Mouse (Mus musculus) inflammation-experienced regulatory T-cells, adult 6 months (primary cell): Measurements from ENCODE around the gene Aifm1. TPM values are rescaled to one million over a fixed set of nuclear protein-coding genes. Genes with fewer than 3 reads are reported as not detected.

Experiments
- ATAC-seq: one replicate; pipeline ENCODE4 v1.8.0; 2017
- polyA plus RNA-seq, 3 experiments: library from polyadenylated mRNA; unstranded; fragments of 100-300 nt; shearing (Covaris generic); gene quantifications; one replicate each; pipeline ENCODE4 v1.2.1; 2017

Gene Aifm1
- 10 to 100 TPM; 28.1 to 40.4 (median 33.4) TPM for polyA plus RNA-seq

- ATAC-seq, result peak; percentile 93
These were observed at the start of gene Aifm1 for GRCm38 (mm10) chrX:48513166-48513807. Gene Aifm1 (minus strand): TSS chrX:48513563.

- peak; percentile 52 for ATAC-seq
These were observed 18.8 kb upstream of the Aifm1 start for GRCm38 (mm10) chrX:48532175-48532574.

GRCm38 (mm10) chrX:48526435-48526834 is 13.1 kb upstream of the Aifm1 start:
- no peak for ATAC-seq

DNA sequence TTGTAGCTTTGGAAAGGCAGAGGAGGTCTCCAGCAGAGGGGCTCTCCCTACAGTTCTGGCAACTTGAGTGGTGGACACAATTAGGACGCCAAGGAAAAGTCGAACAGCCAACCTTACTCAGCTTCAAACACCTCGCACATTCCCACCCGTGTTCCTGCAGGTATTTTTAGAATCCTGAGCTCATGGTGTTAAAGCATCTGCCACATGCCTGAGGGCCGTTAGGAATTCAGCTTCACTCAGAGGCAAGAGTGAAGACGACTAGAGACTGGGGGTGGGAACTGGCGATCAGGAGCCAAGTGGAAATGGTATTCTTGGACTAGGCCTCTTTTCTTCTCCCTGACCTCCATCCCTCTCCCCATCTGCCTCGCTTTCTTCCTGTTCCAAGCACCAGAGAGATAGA is 12.5 kb upstream of the Aifm1 start:
- no peak for ATAC-seq

DNA sequence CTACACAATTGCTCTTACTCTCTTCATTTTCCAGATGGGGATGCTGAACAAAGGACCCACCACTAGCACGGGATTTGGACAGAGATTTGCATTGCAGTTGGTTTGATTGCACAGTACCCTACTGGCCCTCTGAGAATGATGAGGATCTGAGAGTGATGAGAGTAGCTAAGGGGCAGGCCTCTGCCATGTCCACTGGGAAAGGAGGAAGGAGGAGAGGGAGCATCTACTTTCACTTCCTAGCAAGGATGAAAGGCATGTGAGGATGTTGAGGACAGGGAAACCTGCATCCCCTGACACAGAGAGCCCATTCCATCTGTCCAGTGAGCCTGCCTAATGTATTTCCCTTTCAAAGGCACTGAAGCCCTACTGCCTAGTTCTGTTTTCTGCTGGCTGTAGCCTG is 12.0 kb upstream of the Aifm1 start:
- no peak for ATAC-seq

GRCm38 (mm10) chrX:48523512-48523911 is 10.1 kb upstream of the Aifm1 start:
- ATAC-seq, result no peak

- no peak for ATAC-seq
These were observed 8.3 kb upstream of the Aifm1 start for GRCm38 (mm10) chrX:48521651-48522050.

DNA sequence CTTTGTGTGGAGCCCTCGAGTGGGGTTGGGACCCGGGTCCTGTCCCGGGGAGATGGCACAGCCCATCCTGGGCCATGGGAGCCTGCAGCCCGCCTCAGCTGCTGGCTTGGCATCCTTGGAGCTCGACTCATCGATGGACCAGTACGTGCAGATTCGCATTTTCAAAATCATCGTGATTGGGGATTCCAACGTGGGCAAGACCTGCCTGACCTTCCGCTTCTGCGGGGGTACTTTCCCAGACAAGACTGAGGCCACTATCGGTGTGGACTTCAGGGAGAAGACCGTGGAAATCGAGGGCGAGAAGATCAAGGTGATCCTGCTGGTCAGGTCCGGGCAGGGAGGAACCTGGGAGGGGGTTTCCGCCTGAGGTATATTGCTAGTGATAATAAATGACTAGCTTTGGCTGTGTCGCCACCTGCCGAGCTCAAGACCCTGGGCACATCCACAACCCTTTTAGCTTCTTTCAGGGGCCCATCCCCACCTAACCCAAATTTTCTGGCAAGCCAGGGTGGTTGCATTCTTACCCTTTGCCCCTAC is 6.3 kb upstream of the Aifm1 start:
- no peak for ATAC-seq

DNA sequence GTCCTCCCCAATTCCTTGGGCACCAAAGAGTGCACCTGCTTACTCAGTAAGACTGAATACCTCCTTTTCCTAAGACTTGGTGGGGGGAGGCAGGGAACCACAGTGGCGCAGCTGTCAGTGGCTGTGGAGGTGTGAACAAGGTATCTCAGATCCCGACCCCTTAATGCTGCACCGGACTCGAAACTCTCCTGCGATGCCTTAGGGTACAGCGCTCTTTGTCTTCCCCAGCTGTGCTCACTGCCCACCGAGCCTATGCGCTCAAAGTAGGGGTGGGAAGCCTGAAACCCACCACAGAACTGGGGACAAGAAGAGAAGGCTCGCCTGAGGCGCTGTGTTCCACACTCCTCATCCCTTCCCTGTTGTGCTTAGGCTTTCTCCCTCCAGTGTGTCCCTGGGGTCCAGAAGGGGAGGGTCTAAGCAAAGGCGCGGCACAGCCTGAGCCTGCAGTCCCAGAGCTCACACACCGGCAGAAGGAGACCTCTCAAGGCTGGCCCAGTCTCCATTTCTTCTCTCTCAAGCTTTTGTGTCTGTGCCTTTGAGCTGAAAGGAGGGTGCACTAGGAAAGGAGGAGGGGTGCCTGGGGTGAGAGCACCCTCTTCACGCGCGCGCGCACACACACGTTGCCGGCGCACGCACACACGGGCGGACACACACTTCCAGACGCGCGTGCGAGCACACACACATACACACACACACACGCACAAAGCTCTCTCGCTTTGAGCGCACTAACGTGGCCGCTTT is 5.6 kb upstream of the Aifm1 start, which contains the start of gene Rab33a:
Rab33a (plus strand) TSS at position 478 of the 741 bp plus-strand sequence.
- ATAC-seq, result no peak

GRCm38 (mm10) chrX:48518211-48518807 is 4.9 kb upstream of the Aifm1 start:
- ATAC-seq, result no peak

DNA sequence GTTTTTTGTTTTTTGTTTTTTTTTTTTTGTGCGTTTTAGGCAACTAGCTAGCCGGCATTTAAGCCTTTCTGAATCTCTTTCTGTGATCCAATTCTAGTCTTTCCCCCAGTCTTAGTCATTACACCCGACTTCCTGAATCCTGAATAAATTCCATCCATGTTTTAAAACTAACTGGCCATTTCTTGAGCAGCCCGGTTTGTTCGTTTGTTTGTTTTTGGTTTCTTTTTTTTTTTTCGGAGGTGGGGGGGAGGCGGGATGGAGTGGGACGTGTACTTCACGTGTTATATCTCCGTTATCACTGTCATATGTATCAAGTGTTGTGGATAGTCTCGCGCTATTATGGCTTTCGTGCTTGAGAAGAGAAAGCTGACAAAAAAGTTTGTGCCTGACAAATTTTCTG is 461 bp upstream of the Aifm1 start:
- ATAC-seq, result peak; percentile 21

DNA sequence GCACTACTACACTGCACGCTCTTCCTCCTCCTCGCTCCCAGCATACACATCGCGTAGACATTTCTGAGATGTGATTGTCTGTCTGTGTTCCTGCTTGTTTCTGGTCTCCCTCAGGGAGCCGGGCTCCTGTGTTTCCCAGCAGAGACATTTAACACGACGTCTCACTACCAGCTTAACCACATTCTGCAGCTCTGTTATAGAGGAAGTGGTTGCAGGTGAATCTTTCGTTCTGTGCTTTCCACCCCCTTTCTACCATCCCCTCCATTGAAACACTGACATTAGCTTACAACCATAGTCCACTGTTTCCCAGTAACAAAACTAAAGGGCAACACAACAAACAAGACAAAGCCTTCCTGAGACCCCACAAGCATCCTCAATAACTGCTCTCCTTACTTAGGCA is 19.6 kb downstream of the Aifm1 start:
- peak; percentile 73 for ATAC-seq

DNA sequence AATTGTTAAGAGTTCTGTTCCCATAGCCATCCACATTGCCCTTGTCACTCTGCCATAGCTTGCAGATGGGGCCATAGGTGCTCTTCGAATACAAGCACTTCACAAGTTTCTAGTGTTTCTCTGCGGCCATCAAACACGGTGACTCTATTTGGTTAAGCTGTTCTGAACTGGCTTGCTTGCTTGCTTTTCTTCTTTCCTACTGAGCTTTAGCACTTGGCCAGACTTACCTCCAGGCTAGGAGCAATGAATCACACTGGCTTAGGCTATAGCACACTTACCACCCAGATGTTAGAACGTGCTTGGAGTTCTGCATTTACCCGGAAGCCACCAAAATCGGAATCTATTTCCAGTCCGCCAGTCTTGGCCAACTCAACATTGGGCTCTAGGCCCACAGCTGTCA is 31.7 kb downstream of the Aifm1 start:
- no peak for ATAC-seq

- peak; percentile 84 for ATAC-seq
These were observed 32.3 kb downstream of the Aifm1 start for GRCm38 (mm10) chrX:48481095-48481494.

GRCm38 (mm10) chrX:48467355-48467946 is 45.9 kb downstream of the Aifm1 start:
- ATAC-seq, result no peak

DNA sequence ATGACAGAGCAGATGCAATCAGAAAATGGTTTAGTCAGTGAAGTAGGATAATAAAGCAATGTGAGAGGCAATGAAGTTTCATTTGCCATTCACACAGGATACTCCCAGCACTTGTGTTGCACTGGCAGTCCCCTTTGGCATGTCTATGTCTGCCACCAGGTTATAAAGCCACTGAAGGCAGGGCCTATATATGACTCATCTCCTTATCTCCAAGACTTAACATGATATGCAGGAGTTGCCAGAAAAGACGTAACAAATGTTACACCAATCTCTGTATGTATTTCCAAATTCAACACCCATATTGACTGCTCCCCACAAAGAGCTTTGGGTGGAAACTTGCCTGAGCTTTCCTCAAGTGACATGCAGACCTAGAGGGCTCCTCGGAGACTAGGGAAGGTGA is 47.2 kb downstream of the Aifm1 start:
- ATAC-seq, result no peak

GRCm38 (mm10) chrX:48464436-48464835 is 48.9 kb downstream of the Aifm1 start:
- ATAC-seq, result no peak

GRCm38 (mm10) chrX:48463636-48464035 is 49.7 kb downstream of the Aifm1 start:
- ATAC-seq, result no peak

DNA sequence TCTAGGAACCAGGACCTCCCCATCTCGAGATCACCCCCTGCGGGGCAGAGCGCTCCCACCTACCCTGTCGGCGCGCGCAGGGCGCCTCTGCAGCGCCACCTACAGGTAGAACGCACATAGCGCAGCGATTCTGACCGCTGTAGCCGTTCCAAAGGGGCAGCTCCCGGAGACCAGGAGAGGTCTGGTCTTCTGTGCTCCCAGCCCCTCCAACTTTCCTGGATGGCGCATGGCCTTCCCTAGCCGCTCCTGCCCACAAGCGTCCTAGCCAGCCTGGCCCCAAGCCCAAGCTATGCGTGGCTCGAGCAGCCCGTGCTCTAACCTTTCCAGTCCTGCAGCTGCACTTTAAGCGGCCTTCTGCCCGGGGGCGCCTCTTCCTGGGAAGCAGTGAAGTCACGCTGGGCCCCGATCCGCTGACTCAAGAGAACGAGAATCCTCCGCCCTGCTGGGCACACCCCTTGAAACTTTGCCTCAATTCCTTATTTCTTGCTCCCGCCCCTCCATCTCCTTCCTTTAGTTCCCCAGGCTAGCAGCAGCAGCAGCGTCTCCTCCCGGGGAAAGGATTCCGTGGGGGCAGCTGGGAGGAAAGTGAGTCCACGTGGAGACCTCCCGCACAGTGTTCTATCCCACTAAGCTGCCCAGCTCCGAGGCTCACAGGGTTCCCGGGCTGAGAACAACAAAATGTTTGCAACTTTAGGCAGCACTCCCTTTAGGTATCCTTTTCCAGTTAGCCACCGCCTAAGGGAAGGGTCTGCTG is 50.4 kb downstream of the Aifm1 start, which contains the start of gene Elf4:
Elf4 (minus strand) TSS at position 379 of the 754 bp plus-strand sequence.
- peak; percentile 64 for ATAC-seq

DNA sequence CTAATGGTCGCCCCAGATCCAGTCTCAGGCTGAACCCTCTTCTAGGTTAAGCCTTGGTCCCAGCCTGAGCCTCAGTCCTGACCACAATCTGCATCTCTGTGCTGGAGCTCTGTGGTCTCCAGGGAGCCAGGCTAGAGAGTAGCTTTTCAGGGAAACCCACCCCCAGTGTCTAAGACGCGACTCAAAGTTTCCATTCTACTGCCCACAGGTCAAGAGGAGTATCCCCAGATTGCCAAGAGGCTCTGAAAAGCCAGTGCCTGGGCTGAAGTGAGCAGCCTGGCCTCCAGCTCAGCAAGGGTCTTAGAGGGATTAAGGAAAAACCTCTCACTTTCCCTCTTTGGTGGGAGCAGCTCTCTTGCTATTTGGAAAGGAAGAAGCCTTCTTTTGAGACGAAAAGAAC is 51.1 kb downstream of the Aifm1 start:
- no peak for ATAC-seq

DNA sequence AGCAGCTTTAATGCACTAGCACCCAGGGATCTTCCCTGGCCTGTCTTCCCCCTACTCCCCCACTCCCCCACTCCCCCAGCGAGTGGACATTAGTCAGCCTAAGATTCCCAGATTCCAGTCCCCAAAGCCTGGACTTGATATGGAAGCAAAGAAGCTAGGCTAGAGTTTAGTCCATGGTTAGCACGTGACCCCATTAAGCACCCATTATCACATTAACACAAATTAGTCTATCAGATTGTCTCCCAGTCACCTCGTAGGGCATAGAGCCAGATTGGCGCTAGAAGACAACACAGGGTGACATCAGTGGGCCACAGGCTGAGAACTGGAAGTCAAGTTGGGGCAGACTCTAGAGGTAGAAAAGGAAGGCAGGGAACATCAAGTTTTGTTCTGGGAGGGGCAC is 52.4 kb downstream of the Aifm1 start:
- no peak for ATAC-seq

DNA sequence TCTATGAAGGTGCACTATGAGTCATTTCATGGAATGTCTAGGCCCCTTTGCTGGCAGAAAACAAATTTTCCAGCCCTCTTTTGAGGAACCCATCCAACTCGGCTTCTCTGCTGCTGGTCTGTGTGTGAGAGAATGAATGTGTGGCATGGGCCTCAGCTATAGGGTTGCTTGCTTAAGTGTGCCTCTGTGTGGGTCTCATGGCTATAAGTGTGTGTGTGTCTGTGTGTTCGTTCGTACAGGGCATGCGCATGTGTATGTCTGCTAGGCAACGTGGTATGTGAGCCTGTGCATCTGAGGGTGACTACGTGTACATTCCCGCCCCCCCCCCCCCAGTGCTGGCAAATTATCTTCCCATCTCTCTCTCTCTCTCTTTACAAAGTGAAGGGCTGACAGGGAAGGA is 52.9 kb downstream of the Aifm1 start:
- no peak for ATAC-seq
